Mouse (Mus musculus) liver, adult 2 months (tissue): Measurements from ENCODE around the gene Negr1.

Experiments used
- CTCF ChIP-seq: fragments of 200-500 bp; IDR thresholded peaks from 2 replicates; pipeline ENCODE4 v1.5.1; 2011; ENCODE audit warnings: low read depth, low read length, control low read depth
- POLR2A ChIP-seq: fragments of 200-500 bp; IDR thresholded peaks from 2 replicates; pipeline ENCODE4 v1.6.1; 2011; ENCODE audit warnings: low read length, control low read depth; ENCODE audit not compliant: insufficient read depth; ENCODE audit errors: extremely low read depth

GRCm38 (mm10) chr3:157208966-157209365, 647.4 kb downstream of the Negr1 start:
- TF ChIP-seq CTCF: no peak
- no peak for TF ChIP-seq POLR2A
